Mouse (Mus musculus) layer of hippocampus, adult 9-11 months (tissue): ENCODE measurements around the gene 2010111I01Rik.

ENCODE experiments used
- DNase-seq: peaks from one replicate; pipeline ENCODE4 v3.0.0; 2022

Gene 2010111I01Rik

DNA sequence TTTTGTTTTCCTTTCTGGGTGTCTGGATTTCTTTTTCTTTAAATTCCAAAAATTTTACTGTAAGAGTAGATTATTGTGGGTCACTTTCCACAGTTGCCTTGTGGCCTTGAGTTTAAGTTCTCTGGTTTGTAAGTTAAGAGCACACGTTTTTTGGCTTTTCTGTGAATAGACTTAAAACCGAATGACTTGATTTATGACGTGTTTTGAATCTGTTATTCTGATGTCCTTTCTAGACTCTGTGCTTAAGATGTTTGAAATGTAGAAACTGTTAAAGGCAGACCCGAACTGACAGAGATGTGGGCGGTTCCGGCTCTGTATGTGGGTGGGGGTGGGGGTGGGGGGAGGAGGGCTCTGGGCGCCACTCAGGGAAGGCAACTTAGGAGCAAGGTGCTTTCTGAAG is 282.3 kb downstream of the 2010111I01Rik start:
- no peak for DNase-seq

DNA sequence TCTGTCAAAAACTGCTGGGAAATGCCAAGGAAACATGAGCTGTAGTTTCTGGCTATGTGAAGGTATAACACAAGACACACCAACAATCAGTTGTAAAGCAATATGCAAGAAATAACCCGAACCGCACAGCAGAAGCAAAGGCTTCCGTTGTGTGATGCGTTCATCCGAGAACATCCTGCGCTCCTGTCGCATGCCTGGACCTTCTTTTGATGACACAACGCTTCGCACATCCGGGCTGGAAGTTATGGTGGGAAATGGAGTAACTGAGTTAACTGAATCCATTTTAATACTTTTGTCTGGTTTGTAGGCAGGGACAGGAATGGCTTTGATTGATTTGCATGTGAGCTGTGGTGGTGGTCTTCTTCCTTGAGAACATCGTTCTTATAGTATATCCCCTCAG is 282.9 kb downstream of the 2010111I01Rik start:
- no peak for DNase-seq

DNA sequence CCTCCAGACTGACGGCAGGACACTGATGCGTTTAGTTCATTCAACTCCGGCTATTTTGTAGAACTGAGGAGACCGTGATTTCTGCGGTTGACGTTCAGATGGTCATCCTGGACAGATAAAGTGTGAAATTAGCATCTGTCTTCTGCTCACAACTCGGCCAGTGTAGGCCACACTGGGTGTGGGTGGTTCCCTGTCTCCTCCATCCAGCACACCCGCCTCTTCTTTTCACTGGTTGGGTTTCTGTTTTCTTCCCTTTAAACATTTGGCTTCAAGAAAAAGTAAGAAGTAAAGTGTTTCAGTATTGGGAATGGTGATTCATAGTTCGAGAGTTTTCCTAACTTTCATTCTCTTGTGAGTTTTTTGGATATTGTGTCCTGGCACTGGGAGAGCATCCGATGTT is 283.6 kb downstream of the 2010111I01Rik start:
- no peak for DNase-seq

DNA sequence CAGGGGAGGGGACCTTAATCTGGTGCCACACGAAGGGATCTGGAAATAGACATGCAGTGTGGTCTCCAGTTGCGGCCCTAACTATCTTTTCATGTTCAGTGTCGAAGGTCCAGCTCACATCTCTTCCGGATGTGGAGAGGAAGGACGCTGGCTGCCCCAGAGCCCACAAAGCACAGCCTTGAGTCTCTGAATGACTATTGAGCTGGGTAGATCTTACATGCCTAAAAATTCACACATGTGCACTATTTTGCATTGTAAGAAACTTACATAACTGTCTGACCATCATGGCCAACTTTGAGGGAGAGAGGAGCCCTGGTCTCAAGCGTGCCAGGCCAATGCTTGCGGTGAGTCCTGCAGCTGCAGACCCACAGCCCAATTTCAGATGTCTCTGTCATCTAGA is 284.5 kb downstream of the 2010111I01Rik start:
- DNase-seq, result no peak

DNA sequence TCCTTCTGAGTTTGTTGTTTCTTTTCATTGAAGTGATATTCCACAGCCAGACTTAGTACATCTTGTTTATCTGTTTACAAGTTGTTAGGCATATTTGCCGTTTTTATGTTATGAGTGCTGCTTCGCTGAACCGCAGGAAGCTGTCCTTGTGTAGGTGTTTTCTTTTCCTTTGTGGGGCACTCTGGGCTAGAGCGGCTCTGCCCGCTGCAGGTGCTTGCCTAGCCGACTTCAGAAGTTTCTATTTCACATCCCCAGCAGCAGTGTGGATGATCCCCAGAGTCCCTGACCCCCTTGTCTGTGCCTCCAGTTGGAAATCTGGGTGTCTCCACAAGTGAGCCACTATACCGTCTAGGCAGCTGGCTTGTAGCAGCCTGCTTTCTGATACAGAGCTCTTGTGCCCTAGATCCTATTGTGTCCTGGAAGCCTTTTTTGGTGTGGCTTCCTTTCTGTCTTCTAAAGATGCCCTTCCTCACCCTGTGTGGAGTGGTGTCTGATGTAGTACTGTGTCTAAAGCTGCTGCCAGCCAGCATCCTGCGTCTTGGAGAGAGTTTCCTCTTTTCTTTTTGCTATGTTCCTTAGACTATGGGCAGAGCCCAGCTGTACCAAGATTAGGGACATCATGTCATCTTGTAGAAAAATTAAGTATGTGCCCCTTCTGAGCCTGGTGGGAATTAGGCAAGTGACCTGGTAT is 285.2 kb downstream of the 2010111I01Rik start:
- no peak for DNase-seq

DNA sequence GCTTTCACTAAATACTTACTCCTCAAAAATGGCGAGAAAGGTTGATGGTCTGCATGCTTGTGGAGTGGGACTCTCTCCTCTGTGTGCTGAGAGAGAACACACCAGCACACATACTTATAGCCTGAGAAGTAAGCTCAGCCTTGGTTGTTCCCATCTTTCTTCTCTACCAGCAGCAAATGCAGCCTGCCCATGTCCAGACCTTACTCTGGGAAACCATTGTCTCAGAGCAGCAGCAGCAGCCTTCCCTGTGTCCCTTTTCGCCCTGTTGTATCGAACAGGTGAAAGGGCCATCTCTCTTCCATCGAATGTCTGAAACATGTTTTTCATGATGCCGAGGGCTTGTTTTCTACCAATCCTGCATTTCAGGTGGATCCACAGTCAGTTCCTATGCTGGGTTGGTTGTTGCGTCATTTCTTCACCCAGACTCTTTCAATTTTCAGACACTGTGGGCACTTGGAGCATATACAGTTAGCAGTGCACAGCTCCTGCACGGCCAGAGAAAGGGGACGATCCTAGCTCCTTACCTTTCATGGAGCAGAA is 285.8 kb downstream of the 2010111I01Rik start:
- DNase-seq, result no peak

DNA sequence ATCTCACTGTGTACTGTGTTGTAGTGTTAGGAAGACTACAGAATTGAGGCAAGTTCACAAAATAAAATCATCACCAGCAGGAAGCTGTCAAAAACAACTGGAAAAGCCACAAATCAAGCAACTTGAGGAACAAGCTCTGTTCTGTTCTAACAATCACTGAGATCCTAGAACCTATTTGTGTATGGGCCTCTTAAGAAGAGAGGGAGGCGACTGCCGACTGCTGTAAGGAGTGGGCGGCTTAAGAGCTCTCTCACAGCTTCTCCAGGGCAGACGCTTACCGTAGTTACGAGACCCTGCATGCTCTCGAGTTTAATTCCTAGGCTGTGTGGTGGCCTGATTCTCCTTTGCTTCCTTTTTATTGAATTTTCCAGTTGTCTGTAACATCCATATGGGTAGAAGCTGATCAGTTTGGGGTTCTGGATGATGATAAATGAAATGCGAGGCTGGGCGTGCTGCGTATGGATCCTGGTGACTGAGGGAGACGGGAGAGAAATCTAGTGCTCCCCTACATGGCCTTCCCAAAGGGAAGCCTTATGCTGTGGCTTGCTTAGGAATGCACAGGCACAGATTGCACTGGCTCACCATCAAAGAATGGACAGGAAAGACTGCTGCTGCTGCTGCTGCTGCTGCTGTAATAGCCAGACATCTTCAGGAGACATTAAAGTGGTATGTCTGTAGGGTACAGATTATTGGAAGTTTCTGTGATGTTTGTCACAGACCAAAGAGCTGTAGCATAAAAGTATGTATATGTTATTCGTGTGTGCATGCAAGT is 286.6 kb downstream of the 2010111I01Rik start:
- no peak for DNase-seq

DNA sequence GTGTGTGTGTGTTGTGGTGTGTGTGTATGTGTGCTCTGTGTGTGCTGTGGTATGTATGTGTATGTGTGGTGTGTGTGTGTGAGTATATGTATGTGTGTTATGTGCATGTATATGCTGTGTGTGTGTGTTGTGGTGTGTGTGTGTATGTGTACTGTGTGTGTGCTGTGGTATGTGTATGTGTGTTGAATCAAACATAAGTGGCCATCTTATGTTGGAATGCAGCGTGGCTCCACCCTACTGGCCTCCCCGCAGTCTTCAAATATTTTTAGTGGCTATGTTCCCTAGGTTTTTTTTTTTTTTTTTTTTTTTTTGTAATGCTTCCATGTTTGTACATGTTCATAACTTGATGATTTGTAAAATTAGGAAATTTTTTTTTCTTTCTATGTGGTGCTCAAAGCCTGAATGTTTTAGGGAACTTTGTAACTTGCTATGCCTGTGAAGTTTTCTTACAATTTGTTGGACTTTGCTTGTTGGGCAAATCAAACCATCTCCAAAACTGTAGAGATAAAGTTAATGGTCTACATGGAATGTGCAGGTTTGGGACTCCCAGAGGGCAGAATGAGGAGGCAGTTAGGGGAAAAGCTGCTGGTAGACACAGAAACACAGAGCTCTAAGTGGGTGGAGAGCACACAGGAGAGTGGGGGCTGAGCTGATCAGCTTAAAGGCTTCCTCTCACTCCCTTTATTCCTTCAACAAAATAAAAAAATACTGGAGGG is 287.8 kb downstream of the 2010111I01Rik start:
- no peak for DNase-seq

DNA sequence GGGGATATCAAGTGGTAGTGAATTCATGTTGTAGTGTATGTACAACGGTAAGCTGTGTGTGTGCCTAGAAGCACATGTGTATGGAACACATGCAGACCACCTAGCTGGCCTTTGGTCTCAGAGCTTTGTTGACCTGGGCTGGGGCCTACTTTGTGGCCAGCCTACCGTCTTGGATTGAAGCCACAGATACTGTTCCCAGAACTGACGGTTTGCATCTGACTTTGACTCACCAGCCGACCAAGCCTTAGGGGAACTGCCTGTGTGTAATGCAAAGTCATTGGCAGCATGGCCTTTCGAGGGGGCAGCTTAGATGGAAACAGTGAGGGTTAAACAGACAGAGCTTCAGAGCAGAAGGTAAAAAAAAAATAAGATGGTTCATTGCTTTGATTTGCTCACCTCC is 288.5 kb downstream of the 2010111I01Rik start:
- no peak for DNase-seq

DNA sequence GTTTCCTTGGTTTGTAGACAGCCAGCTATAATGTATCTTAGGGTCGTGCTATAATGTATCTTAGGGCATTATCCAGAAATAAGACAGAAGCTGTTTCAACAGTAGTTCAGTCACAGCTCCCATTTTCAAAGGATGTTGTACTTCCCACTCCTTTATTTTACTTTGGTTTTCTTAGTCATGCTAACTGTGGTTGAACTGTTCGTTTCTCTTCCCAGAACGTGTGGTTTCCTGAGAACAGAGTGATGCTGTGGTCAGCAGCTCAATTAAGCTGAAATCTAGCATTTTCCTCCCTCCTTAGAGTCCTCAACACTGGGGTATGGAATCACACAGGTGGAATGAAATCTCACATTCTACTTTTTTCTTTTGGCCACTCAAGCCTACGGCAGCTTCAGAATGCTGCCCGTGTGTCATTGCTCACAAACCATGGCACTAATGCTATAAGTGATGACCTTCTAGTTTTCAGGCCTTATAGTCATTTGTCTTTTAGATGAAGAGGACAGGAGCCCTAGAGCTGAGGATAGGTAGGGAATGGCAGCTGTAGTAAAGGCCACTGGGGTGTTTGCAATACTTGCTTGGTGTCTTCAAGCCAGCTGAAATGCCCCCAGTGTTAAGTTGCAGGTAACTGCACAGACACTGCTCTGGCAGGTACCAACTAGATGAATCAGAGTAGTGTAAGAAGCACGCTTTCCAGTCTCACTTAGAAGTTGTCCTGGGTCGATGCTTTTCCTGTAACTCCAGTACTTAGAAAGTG is 289.4 kb downstream of the 2010111I01Rik start:
- DNase-seq, result no peak

DNA sequence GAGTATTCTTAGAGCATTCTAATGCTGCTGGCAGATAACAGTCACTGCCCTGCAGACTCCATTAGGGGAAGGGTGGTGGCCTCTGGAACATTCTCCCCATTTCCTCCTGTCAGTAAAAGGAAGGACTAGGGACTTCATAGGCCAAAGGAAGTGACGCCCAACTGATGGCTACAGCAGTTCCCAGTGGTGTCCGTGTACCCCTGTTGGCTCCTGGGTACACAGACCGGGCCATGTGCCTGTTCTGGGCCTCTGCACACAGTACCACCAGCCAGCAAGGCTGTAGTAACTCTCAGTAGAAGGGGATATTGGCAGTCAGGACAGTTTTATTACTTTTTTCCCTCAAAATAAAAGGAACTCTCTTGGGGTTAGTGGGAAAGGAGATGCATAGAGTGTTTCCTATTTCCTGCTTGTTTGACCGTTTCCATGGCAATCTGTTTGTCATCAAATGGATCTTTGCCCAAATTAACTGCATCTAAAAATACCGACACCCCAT is 290.9 kb downstream of the 2010111I01Rik start:
- no peak for DNase-seq

DNA sequence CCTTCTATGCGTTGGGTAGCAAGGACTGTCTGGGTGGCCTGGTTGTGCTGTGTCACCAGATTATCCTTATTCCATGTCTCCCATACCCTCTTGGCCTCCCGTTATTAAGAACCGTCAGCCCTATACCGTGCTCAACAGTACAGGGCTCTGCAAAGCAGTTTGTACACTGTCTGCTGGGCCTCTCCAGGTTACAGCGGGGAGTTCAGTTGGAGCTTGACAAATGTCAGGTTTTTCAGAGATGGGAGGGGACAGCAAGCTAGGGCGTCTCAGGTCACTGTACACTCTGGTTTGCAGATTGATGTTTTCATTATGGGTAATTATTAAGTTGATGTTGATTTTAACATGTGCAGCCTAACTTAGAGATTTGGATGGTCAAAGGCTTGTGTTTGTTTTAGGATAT is 291.5 kb downstream of the 2010111I01Rik start:
- no peak for DNase-seq

DNA sequence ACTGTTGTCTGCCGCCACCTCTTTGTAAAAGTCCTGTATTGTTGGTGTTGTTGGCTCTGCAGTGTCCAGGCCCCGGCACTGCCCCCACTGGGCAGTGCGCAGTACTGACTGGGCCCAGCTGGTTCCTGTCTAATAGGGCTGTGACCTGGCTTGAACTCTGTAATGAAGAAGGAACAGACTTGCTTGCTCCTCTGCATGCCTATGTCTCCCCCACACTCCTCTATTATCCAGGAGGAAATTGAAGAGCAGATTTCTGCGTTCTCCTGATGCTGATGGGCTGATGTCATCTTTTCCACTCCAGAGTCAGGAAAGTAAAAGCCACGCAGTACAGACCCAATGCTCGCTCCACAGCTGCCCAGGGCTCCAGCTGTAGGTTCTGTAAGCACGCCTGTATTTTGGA is 292.1 kb downstream of the 2010111I01Rik start:
- no peak for DNase-seq

DNA sequence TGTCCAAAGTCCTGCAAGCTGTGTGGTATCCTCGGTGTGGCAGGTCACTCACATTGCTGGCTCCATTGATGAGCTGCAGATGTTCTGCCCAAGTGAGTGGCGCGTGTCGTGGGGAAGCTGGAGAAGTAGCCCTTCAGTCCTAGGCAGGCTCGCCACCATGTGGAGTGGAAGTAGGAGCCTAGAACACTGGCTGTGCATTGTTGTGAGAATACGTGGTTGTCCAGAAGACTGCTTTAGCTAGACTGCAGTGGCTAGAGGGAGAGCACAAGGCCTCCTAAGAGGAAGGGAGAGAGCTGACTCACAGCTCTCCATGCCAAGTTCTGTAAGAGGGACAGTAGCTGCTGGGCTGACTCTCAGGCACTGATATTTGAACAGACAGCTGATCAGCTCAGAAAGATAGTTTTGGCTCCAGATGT is 293.5 kb downstream of the 2010111I01Rik start:
- peak; percentile 63 for DNase-seq

DNA sequence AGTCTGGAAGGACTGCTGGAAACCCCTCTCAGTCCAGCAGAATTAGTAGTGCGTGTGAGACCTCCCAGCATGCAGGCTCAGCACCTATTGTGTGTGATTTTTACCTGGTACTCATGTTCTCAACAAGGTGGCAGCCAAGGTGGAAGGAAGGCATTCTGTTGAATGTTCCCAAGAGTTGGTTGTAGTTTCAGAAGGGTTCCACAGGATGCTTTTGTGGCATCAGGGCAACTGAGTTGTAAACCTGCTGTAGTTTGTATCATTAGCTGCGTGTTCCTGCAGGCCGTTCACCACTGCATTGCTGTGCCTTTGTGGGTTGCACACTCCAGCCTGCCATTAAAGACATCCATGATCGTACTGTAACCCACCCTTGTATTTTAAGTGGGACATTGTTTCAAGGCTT is 294.0 kb downstream of the 2010111I01Rik start:
- DNase-seq, result no peak

DNA sequence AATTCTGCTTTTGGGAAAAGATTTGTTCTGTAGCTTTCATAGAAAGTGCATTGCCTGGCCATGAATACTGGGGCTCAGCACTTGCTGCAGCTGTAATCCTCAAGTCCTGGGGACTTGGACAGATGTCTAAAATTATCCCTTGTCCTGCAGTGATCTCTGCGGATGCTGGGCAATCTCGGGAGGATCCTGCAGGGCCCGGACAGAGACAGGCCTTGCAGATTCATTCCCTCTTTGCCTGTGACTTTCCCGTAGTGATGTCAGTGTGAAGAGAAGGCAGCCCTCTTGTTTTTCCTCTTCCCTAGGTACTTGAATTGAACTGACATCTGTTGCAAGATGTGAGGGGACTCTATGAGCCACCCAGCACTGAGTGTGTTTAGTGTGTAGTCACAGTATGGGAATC is 295.4 kb downstream of the 2010111I01Rik start:
- no peak for DNase-seq

DNA sequence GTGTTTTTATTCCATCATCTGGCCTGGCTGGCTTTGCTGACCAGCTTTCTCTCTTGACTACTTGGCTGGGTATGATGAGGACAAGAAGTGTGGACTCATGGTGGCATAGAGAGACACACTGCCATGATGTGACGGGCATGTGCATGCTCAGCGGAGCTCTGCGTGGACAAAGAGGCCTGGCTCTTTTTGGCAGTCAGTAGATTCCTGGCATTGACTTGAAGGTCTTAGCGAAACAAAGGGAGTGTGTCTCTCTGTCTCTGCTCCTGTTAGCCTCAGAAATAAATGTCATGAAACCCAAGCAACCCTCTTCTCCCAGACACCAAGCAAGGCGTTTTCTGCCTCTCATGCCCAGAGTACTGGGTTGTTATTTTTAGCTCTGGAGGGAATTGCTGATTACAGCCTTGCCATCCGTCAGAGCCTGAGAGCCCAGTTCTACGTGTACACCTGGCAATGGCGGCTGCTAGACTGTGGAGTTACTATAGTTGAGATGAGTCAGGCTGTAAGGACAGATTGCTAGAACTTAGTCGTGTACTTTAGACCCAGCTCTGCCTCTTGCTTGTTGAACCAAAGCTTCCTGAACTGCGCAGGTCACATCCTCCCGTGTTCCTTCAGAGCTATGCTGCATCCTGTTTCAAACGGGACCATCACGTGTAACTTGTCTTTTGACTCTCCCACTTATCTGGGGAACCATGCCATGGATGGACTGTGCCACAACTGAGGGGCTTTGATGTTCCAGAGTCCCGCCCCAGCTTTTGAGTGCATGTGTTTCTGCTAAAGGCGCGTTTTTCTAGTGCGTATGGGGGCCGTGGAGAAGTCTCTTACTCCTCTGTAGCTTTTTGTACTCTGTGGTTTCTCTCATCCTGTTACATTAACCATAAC is 296.3 kb downstream of the 2010111I01Rik start:
- DNase-seq, result peak; percentile 49

DNA sequence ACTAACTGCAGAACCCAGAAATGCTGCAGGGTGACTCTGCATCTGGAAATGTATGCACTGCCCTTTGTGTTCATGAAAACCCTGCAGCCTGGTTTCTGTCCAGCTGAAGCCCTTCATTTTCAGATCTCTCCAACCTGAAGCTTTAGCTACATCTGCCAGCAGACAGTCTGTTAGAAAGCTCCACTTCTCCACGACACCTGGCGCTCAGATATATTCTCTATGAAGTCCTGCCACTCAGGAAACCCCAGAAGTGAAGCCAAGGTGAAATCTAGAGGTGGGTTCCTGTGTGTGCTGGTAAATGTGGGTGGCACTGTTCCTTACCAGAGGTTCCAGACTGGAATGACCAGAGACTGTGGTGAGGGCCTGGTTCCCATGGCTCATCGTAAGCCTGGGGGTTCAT is 297.0 kb downstream of the 2010111I01Rik start:
- no peak for DNase-seq

DNA sequence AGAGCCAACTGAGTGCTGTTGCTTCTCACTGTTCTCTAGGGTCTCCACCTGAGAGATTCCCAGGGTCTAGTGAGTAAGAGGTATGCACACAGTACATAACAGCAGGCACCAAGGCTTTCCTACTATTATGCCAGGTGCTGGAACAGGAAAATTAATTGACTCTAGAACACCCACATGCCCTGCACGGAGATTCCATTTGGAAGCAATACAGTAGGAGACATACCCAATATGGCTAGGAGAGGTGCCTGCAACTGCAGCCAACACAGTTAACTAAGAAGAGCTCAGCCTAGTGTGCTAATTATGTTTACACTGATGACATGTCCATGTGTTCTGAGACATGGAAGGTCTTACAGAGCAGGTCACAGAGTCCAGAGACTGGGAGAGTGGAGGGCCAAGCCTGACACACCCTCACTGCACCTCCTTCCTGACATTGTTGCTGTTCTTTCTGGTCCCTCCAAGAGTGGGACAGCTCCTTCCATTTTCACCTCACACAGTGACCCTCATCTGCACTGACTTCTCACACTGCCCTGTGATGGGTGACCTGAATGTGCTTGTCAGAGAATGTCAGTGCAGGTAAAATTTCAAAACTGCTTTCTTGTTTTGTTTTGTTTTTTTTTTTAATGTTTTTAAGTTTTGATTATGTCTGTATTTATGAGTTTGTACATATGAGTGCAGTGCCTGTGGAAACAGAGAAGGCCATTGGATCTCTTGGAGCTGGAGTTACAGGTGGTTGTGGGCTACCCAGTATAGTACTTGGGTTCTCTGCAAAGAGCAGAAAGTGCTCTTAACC is 297.7 kb downstream of the 2010111I01Rik start:
- DNase-seq, result no peak

DNA sequence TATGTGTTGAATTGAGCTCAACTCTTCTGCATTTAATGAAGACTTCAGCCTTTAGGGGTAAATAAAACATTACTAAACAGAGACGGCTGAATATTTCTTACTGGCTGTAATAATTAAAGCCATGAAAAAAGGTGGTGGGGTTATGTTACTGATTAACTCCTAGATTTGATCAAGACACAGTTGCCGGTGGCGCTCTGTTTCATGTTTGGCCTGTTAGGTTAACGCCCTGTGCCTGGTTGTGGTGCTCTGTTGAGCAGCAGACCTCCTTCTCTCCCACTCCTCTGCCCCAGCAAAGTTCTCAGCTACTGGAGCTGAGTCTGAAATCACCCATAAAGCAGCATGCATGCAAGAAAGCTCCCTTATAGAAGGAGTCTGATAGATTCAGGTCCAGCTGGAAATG is 303.7 kb downstream of the 2010111I01Rik start:
- DNase-seq, result no peak

DNA sequence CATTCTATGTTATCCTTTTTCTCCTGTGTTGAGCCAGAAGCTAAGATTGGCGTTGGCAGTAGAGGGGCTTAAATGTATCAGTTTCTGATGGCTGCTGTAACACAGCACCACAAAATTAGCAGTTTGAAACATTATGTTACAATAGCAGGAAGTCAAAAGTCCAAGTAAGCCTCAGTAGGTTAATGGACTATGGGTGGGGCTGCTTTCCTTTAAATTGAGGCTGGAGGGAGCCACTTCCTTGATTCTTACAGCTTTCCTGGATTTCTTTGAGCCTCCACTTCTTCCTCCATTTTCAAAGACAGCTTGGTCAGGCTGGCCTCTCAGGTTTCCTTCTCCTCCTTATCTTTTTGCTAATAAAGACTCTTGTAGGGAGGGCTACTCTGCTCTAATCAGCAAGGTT is 304.1 kb downstream of the 2010111I01Rik start:
- DNase-seq, result no peak
